Mouse (Mus musculus) bone marrow, adult 2 months (tissue): ENCODE measurements around the gene Gm3173.
"Not testable (repeated sequence)": the region's sequence is repeated elsewhere in the genome, so short reads cannot be mapped to it uniquely, and the experiment has no call there.

Source experiments
- CTCF ChIP-seq: fragments of 200-500 bp; IDR thresholded peaks from 2 replicates; pipeline ENCODE4 v1.5.1; 2011; ENCODE audit warnings: low read length, control low read depth; ENCODE audit not compliant: control insufficient read depth, insufficient read depth
- POLR2A ChIP-seq: fragments of 200-500 bp; IDR thresholded peaks from 2 replicates; pipeline ENCODE4 v1.6.1; 2011; ENCODE audit warnings: low read depth, mild to moderate bottlenecking, control low read depth, low read length, borderline replicate concordance; ENCODE audit not compliant: control insufficient read depth

GRCm38 (mm10) chr14:4385606-4386005 lies 45.2 kb upstream of the Gm3173 start:
- TF ChIP-seq POLR2A, CTCF: not testable (repeated sequence)
